Mouse (Mus musculus) ES-E14 (cell line): ENCODE results near the gene Twf2.

Source experiments
- CHD2 ChIP-seq: IDR thresholded peaks from 2 replicates; pipeline ENCODE4 v1.6.1; 2014; ENCODE audit warnings: mild to moderate bottlenecking, low read depth, low read length, inconsistent platforms
- HCFC1 ChIP-seq: IDR thresholded peaks from 2 replicates; pipeline ENCODE4 v1.6.1; 2012; ENCODE audit warnings: low read length, inconsistent platforms, borderline replicate concordance; ENCODE audit not compliant: insufficient read depth
- MAFK ChIP-seq: IDR thresholded peaks from 2 replicates; pipeline ENCODE4 v1.6.1; 2014; ENCODE audit warnings: mild to moderate bottlenecking, low read depth, low read length, inconsistent platforms; ENCODE audit not compliant: insufficient read depth

DNA sequence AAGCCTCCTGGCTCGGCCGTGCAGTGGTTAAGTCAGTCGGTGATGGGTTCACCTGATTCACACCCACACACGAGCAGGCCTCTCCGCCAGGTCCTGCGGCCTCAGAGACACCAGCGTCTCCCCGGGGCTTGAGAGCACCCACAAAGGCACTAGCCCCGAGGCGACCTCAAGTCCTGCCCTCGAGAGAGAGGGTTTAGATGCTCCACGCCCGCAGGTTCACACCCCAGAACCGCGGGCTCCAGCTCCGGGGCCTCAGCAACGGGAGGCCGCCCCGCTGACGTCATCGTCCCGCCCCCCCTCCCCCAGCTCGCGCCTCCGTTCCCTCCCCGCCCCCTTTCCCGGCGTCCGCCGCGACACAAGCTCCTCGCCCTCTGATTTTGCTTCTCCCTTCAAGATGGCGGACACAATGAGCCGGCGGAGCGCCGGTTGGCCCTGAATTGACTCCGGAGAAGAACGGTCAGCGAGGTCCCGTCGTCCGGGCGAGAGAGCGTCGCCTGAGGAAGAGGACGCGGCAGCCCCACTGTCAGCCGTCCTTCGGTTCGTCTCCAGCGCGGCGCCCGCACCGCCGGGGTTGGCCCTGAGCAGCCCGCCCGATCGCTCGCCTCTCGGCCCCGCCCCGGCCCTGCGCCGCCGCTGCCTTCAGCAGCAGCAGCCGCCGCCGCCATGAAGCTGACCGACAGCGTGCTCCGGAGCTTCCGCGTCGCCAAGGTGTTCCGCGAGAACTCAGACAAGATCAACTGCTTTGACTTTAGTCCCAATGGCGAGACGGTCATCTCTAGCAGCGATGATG lies 32.2 kb upstream of the Twf2 start, which contains the start of gene Wdr82:
- TF ChIP-seq CHD2 (no peak), HCFC1 (peak; percentile 66; the same call in 1 of the 2 replicates), MAFK (no peak)
